Mouse (Mus musculus) hindbrain, embryonic 14.5 days (tissue): ENCODE results near the gene Myo6. TPM values are rescaled to one million over a fixed set of nuclear protein-coding genes. Genes with fewer than 3 reads are reported as not detected.

Experiments used
- ATAC-seq: fragments of 200-750 bp; cut with Nextera tagmentation; 2 replicates; pipeline ENCODE4 v1.8.0; 2017; ENCODE audit warnings: moderate number of reproducible peaks, mild to moderate bottlenecking, moderate TSS enrichment, moderate library complexity; ENCODE audit not compliant: low FRiP score
- DNase-seq: peaks from one replicate; pipeline ENCODE4 v3.0.0-alpha.2; 2015; ENCODE audit warnings: low spot score
- H3K27ac ChIP-seq: fragments of 300-500 bp; sonication (generic); 2 replicates; pipeline ENCODE4 v1.5.1; 2014; ENCODE audit warnings: mild to moderate bottlenecking, moderate library complexity
- H3K27me3 ChIP-seq: fragments of 300-500 bp; sonication (generic); 2 replicates; pipeline ENCODE4 v1.6.1; 2014; ENCODE audit warnings: mild to moderate bottlenecking, low read length, mixed read lengths; ENCODE audit not compliant: control insufficient read depth, insufficient read depth
- H3K36me3 ChIP-seq: fragments of 300-500 bp; sonication (generic); replicated peaks from 2 replicates; pipeline ENCODE4 v1.6.1; 2014; ENCODE audit not compliant: control insufficient read depth, insufficient read depth
- H3K4me1 ChIP-seq: fragments of 300-500 bp; sonication (generic); replicated peaks from 2 replicates; pipeline ENCODE4 v1.6.1; 2014; ENCODE audit warnings: antibody characterized with exemption, low read length, mixed read lengths; ENCODE audit not compliant: control insufficient read depth, insufficient read depth
- H3K4me2 ChIP-seq: fragments of 300-500 bp; sonication (generic); replicated peaks from 2 replicates; pipeline ENCODE4 v1.6.1; 2014; ENCODE audit warnings: mild to moderate bottlenecking, moderate library complexity
- H3K4me3 ChIP-seq: fragments of 300-500 bp; sonication (generic); replicated peaks from 2 replicates; pipeline ENCODE4 v1.5.1; 2014; ENCODE audit warnings: mild to moderate bottlenecking, low read length
- H3K9ac ChIP-seq: fragments of 300-500 bp; sonication (generic); 2 replicates; pipeline ENCODE4 v1.6.1; 2014
- H3K9me3 ChIP-seq: fragments of 300-500 bp; sonication (generic); 2 replicates; pipeline ENCODE4 v1.6.1; 2016; ENCODE audit warnings: low read length; ENCODE audit not compliant: control insufficient read depth
- WGBS: fragments of 180-500 bp; shearing (Covaris S2); extraction: QIAGEN DNeasy Blood & Tissue Kit; methylation state at CpG from one replicate; pipeline ENCODE4 v1.1.7; 2014; 5-methylcytosine and 5-hydroxymethylcytosine counted together
- polyA plus RNA-seq: library from polyadenylated mRNA; unstranded; fragments of >200 nt; fragmentation: Nextera tagmentation; extraction: Ambion mirVana; gene quantifications from 2 replicates; pipeline ENCODE4 v1.2.1, GENCODE M21; 2014

Gene Myo6
- polyA plus RNA-seq, 1 experiment from 2014 or later, result 27.9 TPM

- no peaks in the 10 kb centered on the region for H3K36me3 ChIP-seq
- H3K4me3 ChIP-seq, result no peak overlapping the region
- H3K27me3 ChIP-seq, result no peaks in the 10 kb centered on the region
- H3K4me2 ChIP-seq, result no peak overlapping the region
- no peak overlapping the region for H3K27ac ChIP-seq
- DNase-seq, result no peak
- no peak overlapping the region for H3K9ac ChIP-seq
- WGBS, result 93% methylated on average over 10 of the region's 10 CpGs
- H3K4me1 ChIP-seq, result no peaks in the 10 kb centered on the region
- H3K9me3 ChIP-seq, result no peaks in the 10 kb centered on the region
- ATAC-seq, result no peak
Measured at GRCm38 (mm10) chr9:80252146-80252545, 87.3 kb downstream of the Myo6 start.

- DNase-seq, result no peak
- no peak for ATAC-seq
- H3K9me3 ChIP-seq, result no peaks in the 10 kb centered on the region
- no peak overlapping the region for H3K4me3 ChIP-seq
- H3K9ac ChIP-seq, result no peak overlapping the region
- WGBS, result 91% methylated on average over 9 of the region's 9 CpGs
- H3K4me1 ChIP-seq, result no peaks in the 10 kb centered on the region
- H3K27me3 ChIP-seq, result no peaks in the 10 kb centered on the region
- no peak overlapping the region for H3K27ac ChIP-seq
- no peak overlapping the region for H3K4me2 ChIP-seq
- H3K36me3 ChIP-seq, result no peaks in the 10 kb centered on the region
Measured at GRCm38 (mm10) chr9:80253241-80253640, 88.4 kb downstream of the Myo6 start.

GRCm38 (mm10) chr9:80256561-80256960 lies 91.7 kb downstream of the Myo6 start:
- 78% methylated on average over 2 of the region's 2 CpGs for WGBS
- Histone ChIP-seq H3K27me3 (no peaks in the 10 kb centered on the region), H3K4me3 (no peak overlapping the region), H3K27ac (no peak overlapping the region), H3K36me3 (no peaks in the 10 kb centered on the region), H3K9ac (no peak overlapping the region), H3K9me3 (no peaks in the 10 kb centered on the region), H3K4me2 (no peak overlapping the region), H3K4me1 (no peaks in the 10 kb centered on the region)
- ATAC-seq (no peak), DNase-seq (no peak)

DNA sequence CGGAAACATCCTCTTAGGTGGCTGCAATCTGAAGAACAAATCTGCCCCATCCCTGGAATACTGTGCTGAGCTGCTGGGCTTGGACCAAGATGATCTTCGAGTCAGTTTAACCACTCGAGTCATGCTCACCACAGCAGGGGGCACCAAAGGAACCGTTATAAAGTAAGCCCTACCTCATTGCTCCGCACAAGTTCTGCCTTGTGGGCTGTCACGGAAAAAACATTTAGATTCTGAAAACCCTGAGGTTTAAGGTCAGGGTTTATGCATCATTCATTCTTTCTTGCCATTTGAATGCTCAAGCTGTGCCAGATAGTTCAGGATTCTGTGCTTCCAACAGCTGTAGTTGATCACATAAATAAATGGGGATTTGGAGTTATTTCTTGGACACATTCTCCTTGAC lies 93.6 kb downstream of the Myo6 start:
- H3K9ac ChIP-seq, result no peak overlapping the region
- H3K4me2 ChIP-seq, result no peak overlapping the region
- H3K36me3 ChIP-seq, result no peaks in the 10 kb centered on the region
- no peak for ATAC-seq
- no peaks in the 10 kb centered on the region for H3K9me3 ChIP-seq
- no peak overlapping the region for H3K27ac ChIP-seq
- no peak overlapping the region for H3K4me3 ChIP-seq
- no peak for DNase-seq
- no peaks in the 10 kb centered on the region for H3K4me1 ChIP-seq
- WGBS, result 61% methylated on average over 6 of the region's 6 CpGs
- H3K27me3 ChIP-seq, result no peaks in the 10 kb centered on the region

DNA sequence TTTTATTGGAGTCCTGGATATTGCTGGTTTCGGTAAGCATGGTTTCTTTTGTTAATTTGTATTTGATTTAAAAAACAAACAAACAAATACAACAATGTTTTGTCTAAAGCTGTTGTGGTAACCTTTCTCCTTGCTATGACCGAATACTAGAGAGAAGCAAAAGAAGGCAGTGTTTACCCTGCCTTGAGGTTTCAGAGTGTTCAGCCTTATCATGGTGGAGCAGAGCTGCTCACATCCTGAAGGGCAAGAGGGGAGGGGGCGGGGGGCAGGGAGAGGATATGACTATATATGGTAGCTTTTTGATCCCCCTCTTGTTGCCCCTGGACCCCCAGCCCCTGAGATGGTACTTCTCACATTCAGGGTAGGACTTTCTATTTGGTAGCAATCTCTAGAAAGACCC lies 96.1 kb downstream of the Myo6 start:
- no peaks in the 10 kb centered on the region for H3K27me3 ChIP-seq
- WGBS, result 92% methylated on average over 3 of the region's 3 CpGs

GRCm38 (mm10) chr9:80262367-80263026 lies 97.7 kb downstream of the Myo6 start:
- Histone ChIP-seq H3K4me3 (no peak overlapping the region), H3K4me1 (no peaks in the 10 kb centered on the region), H3K36me3 (no peaks in the 10 kb centered on the region), H3K9ac (no peak overlapping the region), H3K27me3 (no peaks in the 10 kb centered on the region), H3K27ac (no peak overlapping the region), H3K4me2 (no peak overlapping the region), H3K9me3 (no peaks in the 10 kb centered on the region)
- 58% methylated on average over 8 of the region's 8 CpGs for WGBS
- no peak for ATAC-seq
- no peak for DNase-seq

More for the DNA sequence above, 96.1 kb downstream of the Myo6 start:
- no peak overlapping the region for H3K9ac ChIP-seq
- no peak for ATAC-seq
- no peaks in the 10 kb centered on the region for H3K9me3 ChIP-seq
- no peak for DNase-seq
- no peak overlapping the region for H3K4me2 ChIP-seq
- H3K36me3 ChIP-seq, result no peaks in the 10 kb centered on the region
- no peak overlapping the region for H3K27ac ChIP-seq
- no peak overlapping the region for H3K4me3 ChIP-seq
- no peaks in the 10 kb centered on the region for H3K4me1 ChIP-seq

- H3K4me2 ChIP-seq, result no peak overlapping the region
- no peaks in the 10 kb centered on the region for H3K4me1 ChIP-seq
- DNase-seq, result no peak
- H3K4me3 ChIP-seq, result no peak overlapping the region
- no peaks in the 10 kb centered on the region for H3K36me3 ChIP-seq
- no peaks in the 10 kb centered on the region for H3K27me3 ChIP-seq
- H3K9ac ChIP-seq, result no peak overlapping the region
- H3K27ac ChIP-seq, result no peak overlapping the region
- WGBS, result 90% methylated on average over 7 of the region's 7 CpGs
- ATAC-seq, result no peak
- H3K9me3 ChIP-seq, result no peaks in the 10 kb centered on the region
Measured at GRCm38 (mm10) chr9:80266086-80266485, 101.3 kb downstream of the Myo6 start.

DNA sequence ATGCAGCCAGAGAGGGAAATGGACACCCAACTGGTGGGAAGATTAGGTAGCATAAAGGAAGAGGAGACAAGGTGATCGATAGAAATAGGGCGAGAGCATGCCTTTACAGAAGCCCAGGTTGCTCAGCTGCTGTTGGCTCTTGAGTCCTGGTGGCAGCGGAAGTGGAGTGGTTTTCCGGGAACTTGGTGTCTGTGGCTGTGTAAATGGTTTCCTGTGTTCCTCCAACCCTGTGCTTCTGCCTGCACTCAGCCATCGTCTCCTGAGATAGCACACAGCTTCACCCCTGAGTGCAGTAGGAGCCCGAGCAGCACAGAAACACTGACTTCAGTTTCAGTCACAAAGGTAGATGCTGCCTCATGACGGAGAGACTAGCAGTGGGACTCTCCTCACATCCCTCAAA lies 101.7 kb downstream of the Myo6 start:
- Histone ChIP-seq H3K36me3 (no peaks in the 10 kb centered on the region), H3K4me3 (no peak overlapping the region), H3K27ac (no peak overlapping the region), H3K4me1 (no peaks in the 10 kb centered on the region), H3K9me3 (no peaks in the 10 kb centered on the region), H3K4me2 (no peak overlapping the region), H3K27me3 (no peaks in the 10 kb centered on the region), H3K9ac (no peak overlapping the region)
- ATAC-seq (no peak), DNase-seq (no peak)
- 90% methylated on average over 7 of the region's 7 CpGs for WGBS

DNA sequence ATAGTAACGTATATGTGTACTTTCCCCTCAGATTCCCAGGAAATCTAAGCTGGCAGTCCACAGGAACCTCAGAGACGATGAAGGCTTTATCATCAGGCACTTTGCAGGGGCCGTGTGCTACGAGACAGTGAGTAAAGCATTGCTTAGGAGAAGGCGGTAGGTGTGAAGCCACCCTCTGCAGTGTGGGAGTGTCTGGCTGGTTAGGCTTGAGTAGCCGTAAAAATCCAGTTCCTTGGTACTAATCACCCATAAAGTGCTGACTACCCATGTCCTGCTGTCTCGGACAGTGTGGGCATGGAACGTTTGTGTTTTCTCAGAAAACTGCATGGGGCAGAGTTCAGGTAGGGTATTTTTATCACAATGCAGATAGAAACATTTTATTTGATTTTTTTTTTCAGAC lies 104.8 kb downstream of the Myo6 start:
- Histone ChIP-seq H3K27me3 (no peaks in the 10 kb centered on the region), H3K9ac (no peak overlapping the region), H3K4me1 (no peaks in the 10 kb centered on the region), H3K4me3 (no peak overlapping the region), H3K4me2 (no peak overlapping the region), H3K9me3 (no peaks in the 10 kb centered on the region), H3K27ac (no peak overlapping the region), H3K36me3 (no peaks in the 10 kb centered on the region)
- ATAC-seq, result no peak
- WGBS, result 80% methylated on average over 8 of the region's 8 CpGs
- DNase-seq, result no peak

GRCm38 (mm10) chr9:80272951-80273350 lies 108.1 kb downstream of the Myo6 start:
- Histone ChIP-seq H3K4me3 (no peak overlapping the region), H3K9ac (no peak overlapping the region), H3K4me2 (no peak overlapping the region), H3K36me3 (0 out of 2 replicates have a peak, but pooled peaks cover 3% of the 10 kb centered on the region), H3K9me3 (no peaks in the 10 kb centered on the region), H3K27me3 (no peaks in the 10 kb centered on the region), H3K27ac (no peak overlapping the region), H3K4me1 (no peaks in the 10 kb centered on the region)
- WGBS, result 66% methylated on average over 1 of the region's 1 CpGs
- DNase-seq (no peak), ATAC-seq (no peak)
